ENCODE assay signal across 11 mouse cellular contexts in genomic region chr10:80169651-80170050, GRCm38 (mm10). TPM values are rescaled to one million over a fixed set of nuclear protein-coding genes. Genes with fewer than 3 reads are reported as not detected.
DNase-seq lines count a peak whose midpoint lies in the region; ATAC-seq lines count a peak whose summit lies in the region.
"Had no signal": no experiment of that assay in that cellular context is flagged by ENCODE, and none has a peak within 500 bp of the region (broad histone marks: within the 10 kb centered on the region; RNA-seq: fewer than 3 reads in every experiment).

No protein-coding gene starts in this region.

- H3K27me3 ChIP-seq in heart, embryonic 14.5 days (ENCODE audit: control insufficient read depth, insufficient read depth, low read length): no peaks in the 10 kb centered on the region
- H3K27me3 ChIP-seq in midbrain, embryonic 10.5 days (ENCODE audit: low read depth, poor library complexity, severe bottlenecking): no peaks in the 10 kb centered on the region
- no peaks in the 10 kb centered on the region for H3K27me3 ChIP-seq in midbrain, embryonic 16.5 days (ENCODE audit: control insufficient read depth, insufficient read depth, low read depth, low read length)
- no peaks in the 10 kb centered on the region for H3K27me3 ChIP-seq in forebrain, embryonic 15.5 days
- H3K27me3 ChIP-seq in neural tube, embryonic 13.5 days: no peaks in the 10 kb centered on the region
- H3K27me3 ChIP-seq: megakaryocyte, embryonic 14.5 days had no signal

- no peak overlapping the region for H3K4me2 ChIP-seq in heart, embryonic 14.5 days (ENCODE audit: low read length)
- H3K4me2 ChIP-seq in midbrain, embryonic 16.5 days (ENCODE audit: low read length): no peak overlapping the region
- peak overlapping the region; percentile 67; the same call in 1 of the 2 replicates for H3K4me2 ChIP-seq in forebrain, embryonic 15.5 days (replicated peaks)
- H3K4me2 ChIP-seq in neural tube, embryonic 13.5 days: peak overlapping the region; percentile 70

- WGBS in heart, embryonic 14.5 days: 92% methylated on average over 7 of the region's 7 CpGs
- 95% methylated on average over 7 of the region's 7 CpGs for WGBS in midbrain, embryonic 10.5 days
- WGBS in midbrain, embryonic 16.5 days: 87% methylated on average over 7 of the region's 7 CpGs
- WGBS in forebrain, embryonic 15.5 days: 88% methylated on average over 7 of the region's 7 CpGs
- WGBS in neural tube, embryonic 13.5 days: 97% methylated on average over 7 of the region's 7 CpGs

- H3K9ac ChIP-seq in heart, embryonic 14.5 days (ENCODE audit: low read length): peak overlapping the region; percentile 25; the same call in 1 of the 2 replicates
- no peak overlapping the region for H3K9ac ChIP-seq in midbrain, embryonic 16.5 days (ENCODE audit: low read depth, low read length)
- H3K9ac ChIP-seq in forebrain, embryonic 15.5 days (replicated peaks): no peak overlapping the region; the same call in 1 of the 2 replicates
- H3K9ac ChIP-seq in neural tube, embryonic 13.5 days: peak overlapping the region; percentile 100
- H3K9ac ChIP-seq: liver, embryonic 14.5 days had no signal

- H3K27ac ChIP-seq in heart, embryonic 14.5 days (replicated peaks in 1 of 2; ENCODE audit: control insufficient read depth in 1 of 2, insufficient read depth in 1 of 2, low read depth in 2 of 2, low read length in 2 of 2): no peak overlapping the region
- no peak overlapping the region for H3K27ac ChIP-seq in midbrain, embryonic 10.5 days (replicated peaks)
- no peak overlapping the region for H3K27ac ChIP-seq in midbrain, embryonic 16.5 days (ENCODE audit: low read length)
- H3K27ac ChIP-seq in forebrain, embryonic 15.5 days (replicated peaks): 0 out of 2 replicates have a peak overlapping the region, but pooled peaks have one; percentile 6
- H3K27ac ChIP-seq in neural tube, embryonic 13.5 days (replicated peaks): 0 out of 2 replicates have a peak overlapping the region, but pooled peaks have one; percentile 4
- H3K27ac ChIP-seq: liver, embryonic 14.5 days had no signal

- peaks cover 33% of the 10 kb centered on the region for H3K36me3 ChIP-seq in heart, embryonic 14.5 days (ENCODE audit: control insufficient read depth, insufficient read depth, low read length)
- H3K36me3 ChIP-seq in midbrain, embryonic 10.5 days: peaks cover 39% of the 10 kb centered on the region
- peaks cover 19% of the 10 kb centered on the region for H3K36me3 ChIP-seq in midbrain, embryonic 16.5 days (ENCODE audit: control insufficient read depth, insufficient read depth, low read length)
- H3K36me3 ChIP-seq in forebrain, embryonic 15.5 days: peaks cover 26% of the 10 kb centered on the region
- H3K36me3 ChIP-seq in neural tube, embryonic 13.5 days: peaks cover 27% of the 10 kb centered on the region

- DNase-seq in heart, adult 9 months (ENCODE audit: low spot score in 2 of 2): no peak
- no peak for DNase-seq in midbrain, embryonic 10.5 days (ENCODE audit: low spot score)
- no peak for DNase-seq in cerebellum, adult 18-20 months
- DNase-seq: adrenal gland, postnatal 36 days; layer of hippocampus, postnatal 36 days had no signal

- no peaks in the 10 kb centered on the region for H3K9me3 ChIP-seq in heart, embryonic 14.5 days (ENCODE audit: control insufficient read depth, low read length)
- no peaks in the 10 kb centered on the region for H3K9me3 ChIP-seq in midbrain, embryonic 10.5 days (replicated peaks)
- H3K9me3 ChIP-seq in midbrain, embryonic 16.5 days (replicated peaks; ENCODE audit: control insufficient read depth, low read length, poor library complexity, severe bottlenecking): no peaks in the 10 kb centered on the region
- no peaks in the 10 kb centered on the region for H3K9me3 ChIP-seq in forebrain, embryonic 15.5 days
- H3K9me3 ChIP-seq in neural tube, embryonic 13.5 days: no peaks in the 10 kb centered on the region
- H3K9me3 ChIP-seq: megakaryocyte, embryonic 14.5 days had no signal

- H3K4me1 ChIP-seq in heart, embryonic 14.5 days (ENCODE audit: control insufficient read depth in 2 of 2, insufficient read depth in 2 of 2, low read length in 2 of 2): peaks cover 21 to 51% of the 10 kb centered on the region in 2 experiments
- peaks cover 83% of the 10 kb centered on the region for H3K4me1 ChIP-seq in midbrain, embryonic 10.5 days
- H3K4me1 ChIP-seq in midbrain, embryonic 16.5 days (ENCODE audit: control insufficient read depth, insufficient read depth, low read length): peaks cover 46% of the 10 kb centered on the region
- H3K4me1 ChIP-seq in forebrain, embryonic 15.5 days: peaks cover 69% of the 10 kb centered on the region
- H3K4me1 ChIP-seq in neural tube, embryonic 13.5 days (replicated peaks): peaks cover 76% of the 10 kb centered on the region

- ATAC-seq in heart, embryonic 14.5 days (ENCODE audit: insufficient number of reproducible peaks, insufficient read depth, low FRiP score, low read depth): no peak
- ATAC-seq in midbrain, embryonic 16.5 days: no peak
- no peak for ATAC-seq in forebrain, embryonic 15.5 days (replicated peaks)
- ATAC-seq in neural tube, embryonic 13.5 days (ENCODE audit: low read depth): no peak

- H3K4me3 ChIP-seq in heart, embryonic 14.5 days (ENCODE audit: control insufficient read depth in 1 of 2, insufficient read depth in 1 of 2, low read depth in 1 of 2, low read length in 2 of 2): no peak overlapping the region
- H3K4me3 ChIP-seq in midbrain, embryonic 10.5 days: peak overlapping the region; percentile 77; the same call in 1 of the 2 replicates
- no peak overlapping the region for H3K4me3 ChIP-seq in midbrain, embryonic 16.5 days (ENCODE audit: low read depth, low read length)
- H3K4me3 ChIP-seq in forebrain, embryonic 15.5 days: no peak overlapping the region
- H3K4me3 ChIP-seq in neural tube, embryonic 13.5 days: peak overlapping the region; percentile 90; the same call in 1 of the 2 replicates

RNA-seq across cellular contexts. Expression of gene 1600002K03Rik, which starts 3.1 kb away (rescaled TPM):
- polyA plus RNA-seq in heart, embryonic 14.5 days (2014; fragmentation: Nextera tagmentation; extraction: Ambion mirVana): 7.7 and 11.1 TPM in 2 replicates
- polyA plus RNA-seq in midbrain, embryonic 10.5 days (2016; fragmentation: Nextera tagmentation; extraction: Ambion mirVana): 10.6 and 11.2 TPM in 2 replicates
- polyA plus RNA-seq in midbrain, embryonic 16.5 days (2015; fragmentation: Nextera tagmentation; extraction: Ambion mirVana): 11.0 and 11.4 TPM in 2 replicates
- 9.7 and 12.7 TPM in 2 replicates for polyA plus RNA-seq in forebrain, embryonic 15.5 days (2015; fragmentation: Nextera tagmentation; extraction: Ambion mirVana)
- polyA plus RNA-seq in neural tube, embryonic 13.5 days (2015; fragmentation: Nextera tagmentation; extraction: Ambion mirVana): 11.4 and 16.3 TPM in 2 replicates

RNA-seq across cellular contexts. Expression of gene Cirbp, which starts 3.9 kb away (rescaled TPM):
- 79.4 and 80.7 TPM in 2 replicates for polyA plus RNA-seq in heart, embryonic 14.5 days (2014; fragmentation: Nextera tagmentation; extraction: Ambion mirVana)
- 91.8 and 135 TPM in 2 replicates for polyA plus RNA-seq in midbrain, embryonic 10.5 days (2016; fragmentation: Nextera tagmentation; extraction: Ambion mirVana)
- 380 and 398 TPM in 2 replicates for polyA plus RNA-seq in midbrain, embryonic 16.5 days (2015; fragmentation: Nextera tagmentation; extraction: Ambion mirVana)
- 350 and 358 TPM in 2 replicates for polyA plus RNA-seq in forebrain, embryonic 15.5 days (2015; fragmentation: Nextera tagmentation; extraction: Ambion mirVana)
- 325 and 351 TPM in 2 replicates for polyA plus RNA-seq in neural tube, embryonic 13.5 days (2015; fragmentation: Nextera tagmentation; extraction: Ambion mirVana)

RNA-seq across cellular contexts. Expression of gene Efna2, which starts 9.6 kb away (rescaled TPM):
- 8.4 and 10.1 TPM in 2 replicates for polyA plus RNA-seq in heart, embryonic 14.5 days (2014; fragmentation: Nextera tagmentation; extraction: Ambion mirVana)
- 56.6 and 64.5 TPM in 2 replicates for polyA plus RNA-seq in midbrain, embryonic 10.5 days (2016; fragmentation: Nextera tagmentation; extraction: Ambion mirVana)
- 37.3 and 43.3 TPM in 2 replicates for polyA plus RNA-seq in midbrain, embryonic 16.5 days (2015; fragmentation: Nextera tagmentation; extraction: Ambion mirVana)
- polyA plus RNA-seq in forebrain, embryonic 15.5 days (2015; fragmentation: Nextera tagmentation; extraction: Ambion mirVana): 35.8 and 36.5 TPM in 2 replicates
- polyA plus RNA-seq in neural tube, embryonic 13.5 days (2015; fragmentation: Nextera tagmentation; extraction: Ambion mirVana): 34.0 and 34.8 TPM in 2 replicates

RNA-seq across cellular contexts. Expression of gene Midn, which starts 21.6 kb away (rescaled TPM):
- 21.2 and 25.8 TPM in 2 replicates for polyA plus RNA-seq in heart, embryonic 14.5 days (2014; fragmentation: Nextera tagmentation; extraction: Ambion mirVana)
- polyA plus RNA-seq in midbrain, embryonic 10.5 days (2016; fragmentation: Nextera tagmentation; extraction: Ambion mirVana): 17.8 and 19.7 TPM in 2 replicates
- polyA plus RNA-seq in midbrain, embryonic 16.5 days (2015; fragmentation: Nextera tagmentation; extraction: Ambion mirVana): 15.5 and 21.1 TPM in 2 replicates
- polyA plus RNA-seq in forebrain, embryonic 15.5 days (2015; fragmentation: Nextera tagmentation; extraction: Ambion mirVana): 33.0 and 34.9 TPM in 2 replicates
- polyA plus RNA-seq in neural tube, embryonic 13.5 days (2015; fragmentation: Nextera tagmentation; extraction: Ambion mirVana): 31.0 and 35.8 TPM in 2 replicates

RNA-seq across cellular contexts. Expression of gene Cbarp, which starts 29.0 kb away (rescaled TPM):
- 1.6 and 2.6 TPM in 2 replicates for polyA plus RNA-seq in heart, embryonic 14.5 days (2014; fragmentation: Nextera tagmentation; extraction: Ambion mirVana)
- polyA plus RNA-seq in midbrain, embryonic 10.5 days (2016; fragmentation: Nextera tagmentation; extraction: Ambion mirVana): 7.8 and 9.3 TPM in 2 replicates
- 70.3 and 81.6 TPM in 2 replicates for polyA plus RNA-seq in midbrain, embryonic 16.5 days (2015; fragmentation: Nextera tagmentation; extraction: Ambion mirVana)
- 29.7 and 39.5 TPM in 2 replicates for polyA plus RNA-seq in forebrain, embryonic 15.5 days (2015; fragmentation: Nextera tagmentation; extraction: Ambion mirVana)
- polyA plus RNA-seq in neural tube, embryonic 13.5 days (2015; fragmentation: Nextera tagmentation; extraction: Ambion mirVana): 53.9 and 55.1 TPM in 2 replicates

Comparison
In these comparisons a context has a peak if more than half of its experiments do, and no peak if none do; other contexts are left out.
1. H3K4me3 ChIP-seq: peak in midbrain, embryonic 10.5 days (single experiment) and neural tube, embryonic 13.5 days (single experiment); none in heart, embryonic 14.5 days (0 of 2), midbrain, embryonic 16.5 days (single experiment) and forebrain, embryonic 15.5 days (single experiment).
2. H3K27ac ChIP-seq: peak in forebrain, embryonic 15.5 days (single experiment) and neural tube, embryonic 13.5 days (single experiment); none in heart, embryonic 14.5 days (0 of 2), midbrain, embryonic 10.5 days (single experiment) and midbrain, embryonic 16.5 days (single experiment).
3. H3K4me2 ChIP-seq: peak in forebrain, embryonic 15.5 days (single experiment) and neural tube, embryonic 13.5 days (single experiment); none in heart, embryonic 14.5 days (single experiment) and midbrain, embryonic 16.5 days (single experiment).
4. H3K9ac ChIP-seq: peak in heart, embryonic 14.5 days (single experiment) and neural tube, embryonic 13.5 days (single experiment); none in midbrain, embryonic 16.5 days (single experiment) and forebrain, embryonic 15.5 days (single experiment).